Mouse (Mus musculus) kidney, adult 2 months (tissue): ENCODE data around the gene Pdzd2. TPM values are rescaled to one million over a fixed set of nuclear protein-coding genes. Genes with fewer than 3 reads are reported as not detected.
A peak's percentile ranks its signal among the peaks of the same experiment; 100 is the strongest.

ENCODE experiments used
- DNase-seq: peaks from one replicate; pipeline ENCODE4 v3.0.0; 2021
- H3K27ac ChIP-seq: fragments of 200-500 bp; 2 replicates; pipeline ENCODE4 v1.5.1; 2012; ENCODE audit warnings: low read depth, low read length, control low read depth, inconsistent platforms; ENCODE audit not compliant: insufficient read depth
- H3K27me3 ChIP-seq: fragments of 200-500 bp; replicated peaks from 2 replicates; pipeline ENCODE4 v1.6.1; 2012; ENCODE audit warnings: mild to moderate bottlenecking, moderate library complexity, low read length, inconsistent platforms; ENCODE audit not compliant: control insufficient read depth, insufficient read depth
- H3K36me3 ChIP-seq: fragments of 200-500 bp; 2 replicates; pipeline ENCODE4 v1.6.1; 2012; ENCODE audit warnings: mild to moderate bottlenecking, moderate library complexity, low read length, inconsistent platforms; ENCODE audit not compliant: control insufficient read depth, insufficient read depth
- H3K4me1 ChIP-seq: fragments of 200-500 bp; 2 replicates; pipeline ENCODE4 v1.6.1; 2011; ENCODE audit warnings: low read length; ENCODE audit not compliant: control insufficient read depth, insufficient read depth
- H3K4me3 ChIP-seq: fragments of 200-500 bp; 2 replicates; pipeline ENCODE4 v1.5.1; 2011; ENCODE audit warnings: mild to moderate bottlenecking, low read depth, low read length, control low read depth; ENCODE audit not compliant: insufficient read depth
- CTCF ChIP-seq: fragments of 200-500 bp; conservative IDR thresholded peaks from 2 replicates; pipeline ENCODE4 v1.5.1; 2011; ENCODE audit warnings: low read depth, mild to moderate bottlenecking, control low read depth, low read length, moderate library complexity, mixed read lengths; ENCODE audit not compliant: insufficient read depth, insufficient read length
- POLR2A ChIP-seq: fragments of 200-500 bp; IDR thresholded peaks from one replicate; pipeline ENCODE4 v1.6.1; 2011; ENCODE audit warnings: low read depth, low read length, control low read depth
- WGBS: fragments of 180-500 bp; shearing (Covaris S2); methylation state at CpG from one replicate; pipeline ENCODE4 v1.1.7; 2018; 5-methylcytosine and 5-hydroxymethylcytosine counted together
- polyA plus RNA-seq: library from polyadenylated mRNA; depleted of rRNA; stranded (reverse); fragments of >200 nt; gene quantifications from 2 replicates; pipeline ENCODE4 v1.2.3, GENCODE M21; 2012

The Pdzd2 gene
- polyA plus RNA-seq, 1 experiment = 16.5 TPM

DNA sequence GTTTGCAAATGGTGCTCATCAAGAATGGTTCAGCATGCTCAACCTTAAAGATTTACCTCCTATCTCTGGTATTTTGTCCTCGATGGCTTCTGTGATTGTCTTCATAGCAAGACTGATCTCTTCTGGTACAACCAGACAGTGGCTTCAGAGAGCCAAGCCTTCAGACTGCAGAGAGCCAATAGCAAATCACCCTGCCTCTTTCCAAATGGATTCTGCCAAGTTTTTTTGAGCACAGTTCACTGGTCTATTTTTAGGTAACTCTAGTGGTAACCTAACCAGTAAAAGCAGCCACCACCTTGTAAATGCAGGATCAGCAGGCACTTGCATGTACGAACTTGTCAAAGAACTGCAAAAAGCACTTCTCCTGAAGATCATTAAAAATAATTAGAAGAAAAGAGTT, 25.4 kb downstream of the Pdzd2 start:
- no peak overlapping the region for H3K27ac ChIP-seq
- TF ChIP-seq CTCF = no peak
- TF ChIP-seq POLR2A = no peak
- no peak overlapping the region for H3K4me3 ChIP-seq
- DNase-seq = peak; percentile 7
- no peaks in the 10 kb centered on the region for H3K4me1 ChIP-seq
- WGBS = 81% methylated on average over 2 of the region's 2 CpGs
- H3K27me3 ChIP-seq = no peaks in the 10 kb centered on the region
- no peaks in the 10 kb centered on the region for H3K36me3 ChIP-seq

DNA sequence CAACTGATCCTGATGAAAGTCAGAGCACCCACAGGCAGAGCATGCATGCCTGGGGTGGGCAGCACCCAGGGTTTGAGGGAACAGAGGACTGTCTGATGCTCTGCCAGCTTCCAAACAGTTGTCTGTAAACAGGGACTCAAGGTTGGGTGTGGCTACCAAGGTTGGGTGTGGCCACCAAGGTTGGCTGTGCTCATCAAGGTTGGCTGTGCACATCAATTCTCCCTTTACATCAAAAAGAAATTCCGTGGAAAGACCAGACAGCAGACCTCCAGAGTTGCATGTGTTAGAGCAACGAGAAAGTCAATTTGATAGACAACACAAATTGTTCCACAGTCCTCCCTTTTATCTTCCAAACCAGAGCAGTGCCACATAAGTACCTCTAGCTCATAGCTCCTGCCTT, 26.5 kb downstream of the Pdzd2 start:
- no peak for DNase-seq
- Histone ChIP-seq H3K4me1 (no peaks in the 10 kb centered on the region), H3K27me3 (no peaks in the 10 kb centered on the region), H3K36me3 (no peaks in the 10 kb centered on the region), H3K27ac (no peak overlapping the region), H3K4me3 (no peak overlapping the region)
- 70% methylated on average over 2 of the region's 2 CpGs for WGBS
- TF ChIP-seq POLR2A (no peak), CTCF (no peak)

DNA sequence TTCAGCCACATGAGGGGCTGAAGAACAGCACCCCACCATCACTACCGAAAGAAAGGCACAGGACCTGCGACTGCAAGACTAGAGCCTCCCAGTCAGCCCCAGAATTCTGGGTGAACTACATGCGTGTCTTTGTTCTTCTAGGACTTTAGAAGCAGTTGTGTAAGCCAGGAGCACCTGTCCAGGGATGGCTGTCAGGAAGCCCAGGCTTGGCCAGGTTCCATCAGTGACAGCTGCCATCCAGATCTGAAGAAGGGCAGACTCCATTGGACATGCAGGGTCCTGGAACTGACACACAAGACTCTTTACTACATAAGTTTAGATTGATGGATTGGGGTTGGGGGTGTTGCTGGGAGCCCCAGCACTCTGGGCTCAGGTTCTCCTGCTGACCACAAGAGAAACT, 29.7 kb downstream of the Pdzd2 start:
- H3K4me1 ChIP-seq = no peaks in the 10 kb centered on the region
- no peaks in the 10 kb centered on the region for H3K36me3 ChIP-seq
- no peak for TF ChIP-seq POLR2A
- TF ChIP-seq CTCF = no peak
- WGBS = 99% methylated on average over 3 of the region's 3 CpGs
- no peak overlapping the region for H3K4me3 ChIP-seq
- no peaks in the 10 kb centered on the region for H3K27me3 ChIP-seq
- no peak overlapping the region for H3K27ac ChIP-seq
- DNase-seq = no peak

DNA sequence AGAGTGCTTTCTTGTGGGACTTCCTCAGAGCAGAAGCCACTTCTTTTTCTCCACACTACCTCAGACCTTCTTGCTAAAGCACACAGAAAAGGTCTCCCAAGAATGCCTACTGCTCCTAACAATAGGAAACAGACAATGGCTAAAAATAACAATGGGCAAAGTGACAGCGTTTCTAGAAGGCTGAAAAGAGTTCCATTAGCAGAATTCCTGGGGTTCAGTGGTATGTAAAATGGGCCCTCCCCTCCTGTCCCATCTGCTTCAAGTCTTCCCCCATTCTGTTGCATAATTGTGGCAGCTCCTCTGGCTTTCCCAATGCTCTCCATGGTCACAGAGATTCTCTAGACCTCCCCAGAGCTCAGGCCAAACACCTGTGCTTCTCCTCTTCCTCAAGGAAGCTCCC, 31.4 kb downstream of the Pdzd2 start:
- Histone ChIP-seq H3K4me1 (no peaks in the 10 kb centered on the region), H3K27ac (no peak overlapping the region), H3K4me3 (no peak overlapping the region), H3K36me3 (no peaks in the 10 kb centered on the region), H3K27me3 (no peaks in the 10 kb centered on the region)
- no peak for TF ChIP-seq POLR2A
- TF ChIP-seq CTCF = no peak
- no peak for DNase-seq
- WGBS = 4% methylated on average over 1 of the region's 1 CpGs

DNA sequence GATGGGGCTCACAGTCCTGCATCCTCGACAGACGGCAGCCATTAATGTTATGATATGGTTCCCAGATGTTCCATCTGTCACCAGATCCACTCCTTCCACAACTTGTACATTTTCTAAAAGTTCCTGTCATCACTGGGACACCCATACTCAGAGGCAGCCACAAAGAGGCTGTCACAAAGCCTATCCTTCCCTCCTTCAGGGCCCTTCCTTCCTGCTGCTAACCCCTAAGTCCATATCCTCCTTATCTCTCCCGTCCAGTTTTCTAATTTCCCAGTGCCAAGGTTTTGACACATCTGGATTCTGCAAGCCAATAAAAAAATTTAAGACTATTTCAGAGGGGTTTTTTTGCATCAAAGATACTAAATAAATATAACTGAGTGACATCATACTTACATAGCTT, 32.8 kb downstream of the Pdzd2 start:
- H3K4me3 ChIP-seq = no peak overlapping the region
- H3K36me3 ChIP-seq = no peaks in the 10 kb centered on the region
- no peak for TF ChIP-seq POLR2A
- TF ChIP-seq CTCF = no peak
- WGBS = 67% methylated on average over 3 of the region's 3 CpGs
- H3K27ac ChIP-seq = no peak overlapping the region
- no peaks in the 10 kb centered on the region for H3K4me1 ChIP-seq
- no peak for DNase-seq
- H3K27me3 ChIP-seq = no peaks in the 10 kb centered on the region

DNA sequence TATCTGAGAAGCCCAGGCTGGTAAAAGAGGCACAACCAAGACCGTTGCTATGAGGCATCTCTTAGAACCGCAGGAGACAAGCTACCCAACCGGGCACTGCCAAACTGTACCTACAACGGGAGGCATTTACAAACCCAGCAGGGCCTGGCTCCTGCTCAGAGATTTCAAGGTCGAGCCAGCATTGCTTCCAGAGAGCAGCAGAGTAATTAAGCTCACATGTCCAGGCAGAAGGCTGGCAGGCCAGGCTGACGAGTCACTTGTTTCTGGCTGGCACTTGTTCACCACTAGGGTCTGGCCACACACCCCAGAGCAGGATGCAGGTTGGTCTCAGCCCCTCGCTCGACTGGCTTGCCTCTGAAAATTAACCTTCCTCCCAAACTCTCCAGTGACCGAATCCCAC, 39.4 kb downstream of the Pdzd2 start:
- H3K27ac ChIP-seq = no peak overlapping the region
- H3K27me3 ChIP-seq = no peaks in the 10 kb centered on the region
- no peak overlapping the region for H3K4me3 ChIP-seq
- WGBS = 53% methylated on average over 9 of the region's 9 CpGs
- H3K36me3 ChIP-seq = no peaks in the 10 kb centered on the region
- H3K4me1 ChIP-seq = no peaks in the 10 kb centered on the region
- TF ChIP-seq POLR2A (no peak), CTCF (no peak)
- DNase-seq = no peak

DNA sequence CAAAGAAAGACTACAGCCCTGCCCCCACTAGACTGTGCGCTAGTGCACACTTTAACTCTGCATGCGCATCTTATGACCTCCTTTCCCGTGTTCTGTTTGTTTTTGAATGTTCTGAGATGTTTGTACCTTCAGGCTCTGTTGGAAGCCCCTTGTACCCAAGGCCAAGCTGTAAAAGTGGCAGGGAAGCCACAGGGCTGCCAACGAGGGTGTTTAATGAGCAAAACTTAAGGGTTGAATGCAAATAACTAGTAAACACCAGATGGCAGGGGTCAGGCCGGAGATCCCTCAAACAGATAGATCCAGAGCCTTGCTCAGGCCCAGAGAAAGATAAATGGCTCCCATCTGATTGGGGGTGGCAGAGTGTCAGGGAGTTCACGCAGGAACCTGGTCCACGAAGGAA, 42.0 kb downstream of the Pdzd2 start:
- no peak overlapping the region for H3K4me3 ChIP-seq
- no peak overlapping the region for H3K27ac ChIP-seq
- H3K4me1 ChIP-seq = no peaks in the 10 kb centered on the region
- TF ChIP-seq POLR2A (no peak), CTCF (no peak)
- DNase-seq = no peak
- no peaks in the 10 kb centered on the region for H3K27me3 ChIP-seq
- no peaks in the 10 kb centered on the region for H3K36me3 ChIP-seq
- WGBS = 58% methylated on average over 7 of the region's 7 CpGs

DNA sequence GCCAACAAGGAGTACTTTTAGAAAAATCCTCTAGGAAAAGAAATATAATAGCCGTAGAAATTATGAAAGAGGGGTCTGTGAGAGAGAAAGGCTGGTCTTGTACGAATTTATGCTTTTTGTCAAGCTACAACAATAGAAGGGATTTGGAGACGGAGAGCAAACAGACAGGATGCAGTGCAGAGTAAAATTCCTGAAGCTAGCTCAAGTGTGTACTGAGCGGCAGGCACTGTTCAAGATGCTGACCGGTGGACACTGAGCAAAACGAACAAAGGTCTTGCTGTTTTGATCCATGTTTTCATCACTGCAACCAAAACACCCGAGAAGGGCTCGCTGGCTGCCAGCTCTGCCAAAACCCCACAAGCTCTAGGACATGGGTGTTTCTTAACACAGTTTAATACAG, 42.8 kb downstream of the Pdzd2 start:
- 40% methylated on average over 8 of the region's 8 CpGs for WGBS
- TF ChIP-seq POLR2A (no peak), CTCF (no peak)
- Histone ChIP-seq H3K4me1 (no peaks in the 10 kb centered on the region), H3K27me3 (no peaks in the 10 kb centered on the region), H3K27ac (no peak overlapping the region), H3K4me3 (no peak overlapping the region), H3K36me3 (no peaks in the 10 kb centered on the region)
- peak; percentile 37 for DNase-seq
